ENCODE assay signal across 8 mouse cellular contexts in genomic region chr5:142819385-142820275, GRCm38 (mm10). TPM values are rescaled to one million over a fixed set of nuclear protein-coding genes. Genes with fewer than 3 reads are reported as not detected.
DNase-seq lines count a peak whose midpoint lies in the region; ATAC-seq lines count a peak whose summit lies in the region.

No protein-coding gene starts in this region.

- peak overlapping the region; percentile 97 for H3K9ac ChIP-seq in embryonic facial prominence, embryonic 11.5 days (replicated peaks; ENCODE audit: low read length)
- peak overlapping the region; percentile 98 for H3K9ac ChIP-seq in limb, embryonic 13.5 days
- H3K9ac ChIP-seq in midbrain, embryonic 16.5 days (ENCODE audit: low read depth, low read length): peak overlapping the region; percentile 97

- H3K27ac ChIP-seq in embryonic facial prominence, embryonic 11.5 days (replicated peaks; ENCODE audit: low read depth, low read length): peak overlapping the region; percentile 100
- H3K27ac ChIP-seq in limb, embryonic 13.5 days: peak overlapping the region; percentile 100
- H3K27ac ChIP-seq in midbrain, embryonic 16.5 days (ENCODE audit: low read length): peak overlapping the region; percentile 100

- H3K4me2 ChIP-seq in embryonic facial prominence, embryonic 11.5 days (ENCODE audit: low read depth, low read length): peak overlapping the region; percentile 86
- H3K4me2 ChIP-seq in limb, embryonic 13.5 days (replicated peaks): peak overlapping the region; percentile 93
- H3K4me2 ChIP-seq in midbrain, embryonic 16.5 days (ENCODE audit: low read length): peak overlapping the region; percentile 97

- peaks cover 8% of the 10 kb centered on the region for H3K4me1 ChIP-seq in embryonic facial prominence, embryonic 11.5 days (ENCODE audit: control insufficient read depth, insufficient read depth, low read length)
- H3K4me1 ChIP-seq in limb, embryonic 13.5 days: peaks cover 17% of the 10 kb centered on the region
- peaks cover 19% of the 10 kb centered on the region for H3K4me1 ChIP-seq in midbrain, embryonic 16.5 days (ENCODE audit: control insufficient read depth, insufficient read depth, low read length)

- WGBS in embryonic facial prominence, embryonic 11.5 days: under 1% methylated on average over 36 of the region's 36 CpGs
- under 1% methylated on average over 36 of the region's 36 CpGs for WGBS in limb, embryonic 13.5 days
- WGBS in midbrain, embryonic 16.5 days: under 1% methylated on average over 36 of the region's 36 CpGs

- peak overlapping the region; percentile 98 for H3K4me3 ChIP-seq in embryonic facial prominence, embryonic 11.5 days (ENCODE audit: low read depth, low read length)
- H3K4me3 ChIP-seq in limb, embryonic 13.5 days: peak overlapping the region; percentile 92
- H3K4me3 ChIP-seq in midbrain, embryonic 16.5 days (ENCODE audit: low read depth, low read length): peak overlapping the region; percentile 87

- no peaks in the 10 kb centered on the region for H3K27me3 ChIP-seq in embryonic facial prominence, embryonic 11.5 days (ENCODE audit: control insufficient read depth, insufficient read depth, low read length)
- H3K27me3 ChIP-seq in limb, embryonic 13.5 days: no peaks in the 10 kb centered on the region
- no peaks in the 10 kb centered on the region for H3K27me3 ChIP-seq in midbrain, embryonic 16.5 days (ENCODE audit: control insufficient read depth, insufficient read depth, low read depth, low read length)

- no peaks in the 10 kb centered on the region for H3K36me3 ChIP-seq in embryonic facial prominence, embryonic 11.5 days (replicated peaks; ENCODE audit: control insufficient read depth, insufficient read depth, low read depth, low read length)
- H3K36me3 ChIP-seq in limb, embryonic 13.5 days: peaks cover 5% of the 10 kb centered on the region
- no peaks in the 10 kb centered on the region for H3K36me3 ChIP-seq in midbrain, embryonic 16.5 days (ENCODE audit: control insufficient read depth, insufficient read depth, low read length)

- H3K9me3 ChIP-seq in embryonic facial prominence, embryonic 11.5 days (replicated peaks; ENCODE audit: control insufficient read depth, low read length): no peaks in the 10 kb centered on the region
- H3K9me3 ChIP-seq in limb, embryonic 13.5 days: no peaks in the 10 kb centered on the region
- no peaks in the 10 kb centered on the region for H3K9me3 ChIP-seq in midbrain, embryonic 16.5 days (replicated peaks; ENCODE audit: control insufficient read depth, low read length, poor library complexity, severe bottlenecking)

- peak; percentile 11 for DNase-seq in thymus, postnatal 25 days
- DNase-seq in thymus, adult 18-20 months: no peak
- peak; percentile 92 for DNase-seq in embryonic facial prominence, embryonic 11.5 days (ENCODE audit: low spot score)
- peak; percentile 72 to 73 for DNase-seq in heart, adult 9 months (ENCODE audit: low spot score in 2 of 2)
- peak; percentile 62 to 75 for DNase-seq in kidney, adult 8-10 months
- peak; percentile 95 for DNase-seq in telencephalon, adult 2 months (ENCODE audit: low read depth, low spot score)

- no peak for ATAC-seq in embryonic facial prominence, embryonic 11.5 days (replicated peaks; ENCODE audit: insufficient number of reproducible peaks, low FRiP score, low TSS enrichment, low read depth)
- peak; percentile 21; the same call in 1 of the 2 replicates for ATAC-seq in limb, embryonic 13.5 days (ENCODE audit: low FRiP score, low read depth)
- peak; percentile 29; the same call in 1 of the 2 replicates for ATAC-seq in midbrain, embryonic 16.5 days

RNA-seq across cellular contexts. Expression of gene Tnrc18, which starts 2.2 kb away (rescaled TPM):
- polyA plus RNA-seq in embryonic facial prominence, embryonic 11.5 days (2014; fragmentation: Nextera tagmentation; extraction: Ambion mirVana): 26.4 and 31.0 TPM in 2 replicates
- 37.4 and 37.7 TPM in 2 replicates for polyA plus RNA-seq in limb, embryonic 13.5 days (2015; fragmentation: Nextera tagmentation; extraction: Ambion mirVana)
- polyA plus RNA-seq in midbrain, embryonic 16.5 days (2015; fragmentation: Nextera tagmentation; extraction: Ambion mirVana): 23.3 and 27.7 TPM in 2 replicates

Comparison
In these comparisons a context has a peak if more than half of its experiments do, and no peak if none do; other contexts are left out.
1. DNase-seq: peak in thymus, postnatal 25 days (single experiment), embryonic facial prominence, embryonic 11.5 days (single experiment), heart, adult 9 months (2 of 2), kidney, adult 8-10 months (2 of 2) and telencephalon, adult 2 months (single experiment); none in thymus, adult 18-20 months (0 of 2).
2. Peak in every context shown above with its lines, with median percentiles within 50 percentile points of each other: H3K27ac ChIP-seq, H3K4me2 ChIP-seq, H3K4me3 ChIP-seq and H3K9ac ChIP-seq.